Mouse (Mus musculus): ENCODE data around the gene Olfr519. TPM values are rescaled to one million over a fixed set of nuclear protein-coding genes. Genes with fewer than 3 reads are reported as not detected.

Gene Olfr519
- total RNA-seq (2021): not detected
- long read RNA-seq, experiment 1: 0 reads
- long read RNA-seq, experiment 2: 0 reads

DNA sequence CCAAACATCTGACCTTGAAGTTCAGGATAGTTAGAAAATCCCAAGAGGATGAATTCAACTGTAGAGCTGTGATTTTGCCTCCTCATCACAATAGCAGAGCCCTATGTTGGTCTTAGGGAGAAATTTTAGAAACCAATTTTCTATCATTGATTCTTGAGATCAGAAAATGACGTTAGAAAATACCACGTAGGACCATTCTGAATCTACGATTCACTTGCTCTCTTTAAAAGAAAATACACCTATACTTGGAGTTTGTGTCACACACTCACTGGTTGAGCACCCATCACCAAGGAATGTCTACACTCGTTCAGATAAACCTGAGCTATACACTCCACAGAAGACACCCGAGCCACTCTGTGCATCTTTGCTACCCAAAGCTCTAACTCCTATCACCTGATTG is at the start of gene Olfr519:
Gene Olfr519 (minus strand): TSS at position 101 of the 400 bp plus-strand sequence.
- DNase-seq (ENCODE audit: low spot score in 2 of 2): no peak

DNA sequence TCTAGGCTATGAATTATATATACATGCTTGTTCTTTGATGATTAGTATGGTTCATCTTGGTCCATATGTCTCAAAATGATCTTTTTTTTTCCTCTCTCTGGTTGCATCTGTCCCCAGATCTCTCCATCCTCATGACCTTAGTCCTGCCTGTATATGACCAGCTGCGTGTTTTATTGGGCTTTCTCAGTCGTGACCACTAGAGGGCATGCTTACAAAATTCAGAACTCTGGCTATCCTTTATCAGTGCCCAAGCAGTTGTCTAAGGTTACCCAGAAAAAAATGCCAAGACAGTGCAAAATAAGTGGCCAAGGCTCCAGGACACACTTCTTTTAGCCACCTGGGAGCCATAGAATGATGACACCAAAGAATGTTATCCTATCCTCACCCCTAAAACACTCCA is 49.8 kb upstream of the Olfr519 start:
- peak in 1 of 2 experiments; percentile 71 for DNase-seq (ENCODE audit: low spot score in 2 of 2)

- no peak for DNase-seq (ENCODE audit: low spot score in 2 of 2)
Observed at GRCm38 (mm10) chr7:108941466-108941865, 47.2 kb upstream of the Olfr519 start.

- DNase-seq (ENCODE audit: low spot score in 2 of 2): no peak
Observed at GRCm38 (mm10) chr7:108936591-108936990, 42.4 kb upstream of the Olfr519 start.

DNA sequence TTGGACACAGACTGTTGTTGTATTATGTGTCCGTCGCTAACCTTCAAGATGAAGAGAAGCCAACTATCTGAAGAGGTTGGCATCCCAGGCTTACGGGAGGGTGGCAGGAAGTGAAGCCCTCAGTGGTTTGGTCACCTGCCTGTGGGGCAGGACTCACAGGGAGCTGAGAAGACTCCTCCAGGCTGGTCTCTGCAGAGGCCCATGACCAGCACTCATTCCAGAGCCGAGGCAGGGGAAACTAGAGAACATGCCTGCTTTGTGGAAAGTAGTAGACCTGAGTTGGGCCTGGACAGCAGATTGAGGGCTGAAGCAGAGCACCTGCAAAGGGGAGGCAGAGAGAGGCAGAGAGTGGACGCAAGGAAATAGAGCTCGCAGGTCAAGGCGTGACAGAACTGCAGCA is 41.2 kb upstream of the Olfr519 start:
- DNase-seq (ENCODE audit: low spot score in 2 of 2): no peak

- no peak for DNase-seq (ENCODE audit: low spot score in 2 of 2)
Observed at GRCm38 (mm10) chr7:108934836-108935235, 40.6 kb upstream of the Olfr519 start.

GRCm38 (mm10) chr7:108933794-108934731 is 39.8 kb upstream of the Olfr519 start, which contains the start of gene Eif3f:
Eif3f (plus strand) TSS chr7:108934417.
- DNase-seq (ENCODE audit: low spot score in 2 of 2): peak; percentile 96 to 99

GRCm38 (mm10) chr7:108929726-108930393 is 35.6 kb upstream of the Olfr519 start, which contains the start of gene Nlrp10:
Nlrp10 (minus strand) TSS chr7:108930178.
- no peak for DNase-seq (ENCODE audit: low spot score in 2 of 2)

DNA sequence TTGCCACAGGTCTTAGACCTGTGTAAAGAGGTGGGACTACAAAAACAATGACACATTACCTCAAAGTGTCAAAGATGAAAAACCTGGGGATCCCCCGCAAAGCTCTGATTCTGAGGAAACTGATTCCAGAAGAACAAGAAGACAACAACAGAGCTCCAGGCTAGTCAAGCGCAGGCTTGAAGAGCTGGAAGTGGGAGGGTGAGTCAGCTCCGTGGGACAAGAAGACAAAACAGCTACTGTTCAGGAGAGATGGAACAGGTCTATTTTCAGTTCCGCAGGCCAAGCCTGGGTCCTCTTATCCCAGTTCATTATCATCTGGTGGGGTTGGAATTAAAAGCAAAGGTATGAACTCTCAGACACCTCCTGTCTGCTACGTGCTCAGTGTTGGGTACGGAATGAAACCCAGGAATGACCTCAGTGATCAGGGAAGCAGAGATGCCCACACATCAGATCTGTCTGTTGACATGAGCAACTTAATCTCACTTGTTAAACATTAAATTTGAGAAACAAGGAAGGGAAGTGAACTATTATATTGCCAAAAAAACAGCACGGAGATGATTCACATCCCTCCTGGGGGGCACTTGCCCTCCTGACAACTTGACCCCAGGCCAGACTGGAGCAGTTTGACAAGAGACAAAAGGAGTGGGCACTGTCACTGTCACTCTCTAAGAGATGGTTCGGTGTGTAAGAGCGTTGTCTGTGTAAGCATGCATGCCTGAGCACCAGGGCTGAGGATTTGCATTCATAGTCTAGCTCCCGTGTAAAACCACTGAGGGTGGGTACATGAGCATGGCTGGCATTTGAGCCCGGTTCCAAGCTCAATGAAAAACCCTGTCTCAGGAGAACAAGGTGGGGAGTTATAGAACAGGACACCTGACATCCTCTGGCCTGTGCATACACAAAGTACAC is 34.3 kb upstream of the Olfr519 start:
- no peak for DNase-seq (ENCODE audit: low spot score in 2 of 2)

- DNase-seq (ENCODE audit: low spot score in 2 of 2): no peak
Observed at GRCm38 (mm10) chr7:108927043-108927442, 32.8 kb upstream of the Olfr519 start.

GRCm38 (mm10) chr7:108903969-108904368 is 9.7 kb upstream of the Olfr519 start:
- DNase-seq (ENCODE audit: low spot score in 2 of 2): no peak

DNA sequence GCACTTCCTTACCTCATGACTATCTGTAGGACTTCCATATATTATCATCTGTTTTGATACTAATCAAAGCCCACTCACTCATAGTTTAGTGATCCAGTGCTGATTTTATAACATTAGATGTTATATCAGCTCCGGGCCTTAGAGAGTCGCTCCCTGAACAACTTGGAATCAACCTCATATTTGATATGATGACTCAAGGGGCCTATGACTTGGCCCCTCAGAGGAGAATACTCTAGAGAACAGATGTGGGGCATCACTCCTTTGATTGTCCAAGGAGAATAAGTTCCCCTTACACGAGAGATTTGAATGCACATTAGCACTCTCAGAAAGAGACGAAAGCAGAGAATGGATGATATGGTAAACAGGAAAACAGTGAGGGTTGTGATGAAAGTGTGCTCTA is 9.3 kb downstream of the Olfr519 start, which contains the start of gene Olfr518:
Gene Olfr518 (minus strand): TSS at position 101 of the 400 bp plus-strand sequence.
- DNase-seq (ENCODE audit: low spot score in 2 of 2): no peak

DNA sequence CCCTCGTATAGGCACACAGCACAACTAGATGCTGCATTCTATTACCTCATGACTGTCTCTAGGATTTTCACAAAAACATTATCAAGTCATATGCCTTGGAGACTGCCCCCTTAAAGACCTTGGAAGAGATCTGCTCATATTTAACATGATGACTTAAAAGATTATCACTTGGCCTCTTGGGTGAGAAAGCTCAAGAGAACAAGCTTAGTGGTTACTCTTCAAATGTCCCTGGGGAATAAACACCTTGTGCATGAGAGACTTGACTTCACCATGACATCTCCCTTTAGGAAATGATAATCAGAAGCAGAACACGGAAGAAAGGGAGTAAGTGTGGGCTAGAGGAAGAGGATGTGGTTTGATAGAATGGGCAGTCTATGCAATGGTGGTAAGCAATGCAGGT is 21.9 kb downstream of the Olfr519 start, which contains the start of gene Olfr517:
Gene Olfr517 (minus strand): TSS at position 101 of the 400 bp plus-strand sequence.
- no peak for DNase-seq (ENCODE audit: low spot score in 2 of 2)

DNA sequence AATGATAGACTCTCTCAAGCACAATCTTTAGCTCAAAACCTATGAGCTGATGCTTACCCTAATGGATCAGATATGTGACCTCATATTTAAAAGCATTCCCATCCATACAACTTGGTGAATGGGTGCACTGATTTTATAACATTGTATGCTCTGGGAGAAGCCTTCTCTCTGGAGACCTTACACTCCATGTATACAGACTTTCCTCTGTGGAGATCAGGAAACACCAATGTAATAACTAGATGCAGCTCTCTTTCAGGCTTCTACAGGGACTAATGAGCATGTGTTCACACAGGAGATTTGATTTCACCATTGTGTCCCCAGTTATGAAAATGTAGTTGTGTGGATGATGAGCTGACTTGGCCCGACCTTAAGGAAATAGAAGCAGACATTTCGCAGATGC is 43.8 kb downstream of the Olfr519 start, which contains the start of gene Olfr516:
Gene Olfr516 (minus strand): TSS at position 101 of the 400 bp plus-strand sequence.
- DNase-seq (ENCODE audit: low spot score in 2 of 2): no peak

Other genes starting within 250 kb of the Olfr519 start
- gene Olfr509, start 242.5 kb downstream of the Olfr519 start, total RNA-seq (2021): not detected
- gene Olfr510, start 228.0 kb downstream of the Olfr519 start, total RNA-seq (2021): not detected
- not detected for gene Olfr512, start 181.1 kb downstream of the Olfr519 start, total RNA-seq (2021)
- not detected for gene Olfr513, start 143.4 kb downstream of the Olfr519 start, total RNA-seq (2021)
- not detected for gene Olfr514, start 68.4 kb downstream of the Olfr519 start, total RNA-seq (2021)
- not detected for gene Olfr516, start 43.9 kb downstream of the Olfr519 start, total RNA-seq (2021)
- not detected for gene Olfr517, start 22.0 kb downstream of the Olfr519 start, total RNA-seq (2021)
- not detected for gene Olfr518, start 9.4 kb downstream of the Olfr519 start, total RNA-seq (2021)
- under 1 TPM; 0.25 to 0.45 TPM for gene Nlrp10, start 35.8 kb upstream of the Olfr519 start, total RNA-seq (2021)
- 10 to 100 TPM; 96.9 to 100.0 TPM for gene Eif3f, start 40.0 kb upstream of the Olfr519 start, total RNA-seq (2021)
- gene Tub, start 55.9 kb upstream of the Olfr519 start, total RNA-seq (2021): 100 to 1,000 TPM; 143 to 153 TPM
- gene Ric3, start 188.9 kb upstream of the Olfr519 start, total RNA-seq (2021): 10 to 100 TPM; 54.0 to 57.9 TPM